Mouse (Mus musculus) limb, embryonic 12.5 days (tissue): ENCODE results near the gene Scamp5. TPM values are rescaled to one million over a fixed set of nuclear protein-coding genes. Genes with fewer than 3 reads are reported as not detected.
A peak's percentile ranks its signal among the peaks of the same experiment; 100 is the strongest.

Source experiments
- ATAC-seq: fragments of 200-750 bp; cut with Nextera tagmentation; 2 replicates; pipeline ENCODE4 v1.8.0; 2017; ENCODE audit warnings: low read depth, moderate TSS enrichment; ENCODE audit not compliant: insufficient number of reproducible peaks, insufficient read depth, low FRiP score, low TSS enrichment
- H3K27ac ChIP-seq: fragments of 300-500 bp; sonication (generic); 2 replicates; pipeline ENCODE4 v1.5.1; 2016; ENCODE audit warnings: mild to moderate bottlenecking, moderate library complexity
- H3K27me3 ChIP-seq: fragments of 300-500 bp; sonication (generic); 2 replicates; pipeline ENCODE4 v1.6.1; 2016; ENCODE audit warnings: mild to moderate bottlenecking, moderate library complexity
- H3K36me3 ChIP-seq: fragments of 300-500 bp; sonication (generic); 2 replicates; pipeline ENCODE4 v1.6.1; 2016; ENCODE audit warnings: mild to moderate bottlenecking, moderate library complexity
- H3K4me1 ChIP-seq: fragments of 300-500 bp; sonication (generic); replicated peaks from 2 replicates; pipeline ENCODE4 v1.6.1; 2016
- H3K4me2 ChIP-seq: fragments of 300-500 bp; sonication (generic); 2 replicates; pipeline ENCODE4 v1.6.1; 2016; ENCODE audit warnings: mild to moderate bottlenecking, moderate library complexity
- H3K4me3 ChIP-seq: fragments of 300-500 bp; sonication (generic); replicated peaks from 2 replicates; pipeline ENCODE4 v1.5.1; 2016; ENCODE audit warnings: mild to moderate bottlenecking
- H3K9ac ChIP-seq: fragments of 300-500 bp; sonication (generic); replicated peaks from 2 replicates; pipeline ENCODE4 v1.6.1; 2016; ENCODE audit warnings: mild to moderate bottlenecking, moderate library complexity
- H3K9me3 ChIP-seq: fragments of 300-500 bp; sonication (generic); 2 replicates; pipeline ENCODE4 v1.6.1; 2016; ENCODE audit warnings: mild to moderate bottlenecking, moderate library complexity
- WGBS: fragments of 180-500 bp; shearing (Covaris S2); methylation state at CpG from one replicate; pipeline ENCODE4 v1.1.7; 2016; 5-methylcytosine and 5-hydroxymethylcytosine counted together
- polyA plus RNA-seq: library from polyadenylated mRNA; unstranded; fragments of >200 nt; fragmentation: Nextera tagmentation; extraction: Ambion mirVana; gene quantifications from 2 replicates; pipeline ENCODE4 v1.2.1, GENCODE M21; 2016

Scamp5 gene
- polyA plus RNA-seq, 1 experiment from 2014 or later: 10.6 TPM

DNA sequence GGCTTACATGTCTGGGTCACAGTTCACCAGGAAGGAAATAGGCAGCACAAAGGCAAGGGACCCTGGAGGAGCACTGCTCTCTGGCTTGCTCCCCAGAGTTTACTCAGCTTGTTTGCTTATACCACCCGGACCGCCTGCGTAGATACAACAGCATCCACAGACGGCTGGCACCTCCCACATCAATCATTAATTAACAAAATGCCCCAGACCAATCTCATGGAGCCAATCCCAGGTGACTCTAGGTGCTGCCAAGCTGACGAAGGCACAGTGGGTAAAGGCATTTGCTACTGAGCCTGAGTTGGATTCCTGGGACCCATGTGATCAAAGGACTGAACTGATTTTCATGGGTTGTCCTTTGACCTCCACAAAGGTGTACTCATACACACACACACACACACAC is 29.4 kb upstream of the Scamp5 start:
- ATAC-seq: no peak
- Histone ChIP-seq H3K4me1 (peaks cover 7% of the 10 kb centered on the region), H3K9ac (no peak overlapping the region), H3K4me2 (no peak overlapping the region), H3K36me3 (no peaks in the 10 kb centered on the region), H3K27me3 (peaks cover 51% of the 10 kb centered on the region), H3K27ac (no peak overlapping the region), H3K9me3 (no peaks in the 10 kb centered on the region), H3K4me3 (no peak overlapping the region)
- WGBS: 80% methylated on average over 5 of the region's 5 CpGs

DNA sequence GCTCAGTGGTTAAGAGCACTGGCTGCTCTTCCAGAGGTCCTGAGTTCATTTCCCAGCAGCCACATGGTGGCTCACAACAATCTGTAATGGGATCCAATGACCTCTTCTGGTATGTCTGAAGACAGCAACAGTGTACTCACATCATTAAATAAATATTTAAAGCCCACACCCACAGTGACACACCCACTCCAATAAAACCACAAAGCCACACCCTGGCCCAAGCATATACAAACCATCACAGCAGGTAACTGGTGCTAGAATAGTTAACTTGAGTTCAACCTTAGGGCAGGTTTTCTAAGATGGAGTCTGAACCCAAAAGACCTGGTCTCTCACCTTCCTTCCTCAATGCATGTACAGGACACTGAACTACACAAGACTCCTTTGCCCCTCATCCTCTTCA is 27.1 kb upstream of the Scamp5 start:
- peaks cover 28% of the 10 kb centered on the region for H3K27me3 ChIP-seq
- H3K27ac ChIP-seq: no peak overlapping the region
- no peaks in the 10 kb centered on the region for H3K9me3 ChIP-seq
- no peak for ATAC-seq
- H3K4me1 ChIP-seq: no peaks in the 10 kb centered on the region
- no peak overlapping the region for H3K4me3 ChIP-seq
- no peaks in the 10 kb centered on the region for H3K36me3 ChIP-seq
- H3K4me2 ChIP-seq: no peak overlapping the region
- H3K9ac ChIP-seq: no peak overlapping the region

DNA sequence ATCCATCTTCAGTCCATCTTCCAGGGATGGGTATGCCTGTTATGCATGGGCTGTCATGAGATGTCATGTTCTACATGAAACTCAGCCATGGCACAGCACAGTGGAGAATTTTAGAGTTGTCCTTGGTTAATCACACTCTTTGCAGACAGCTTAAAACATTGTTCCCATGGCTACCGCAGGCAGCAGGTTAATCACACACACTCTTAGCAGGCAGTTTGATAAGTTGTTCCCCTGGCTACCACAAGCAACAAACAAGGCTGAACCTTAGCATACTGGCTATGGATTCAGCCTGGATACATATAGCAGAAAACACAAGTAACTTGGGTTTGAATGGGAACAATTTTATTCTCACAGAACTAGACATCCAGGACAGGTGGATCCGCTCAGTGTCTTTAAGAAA is 25.7 kb upstream of the Scamp5 start:
- 92% methylated on average over 2 of the region's 2 CpGs for whole genome bisulfite sequencing
- H3K9me3 ChIP-seq: no peaks in the 10 kb centered on the region
- no peak overlapping the region for H3K4me3 ChIP-seq
- no peak overlapping the region for H3K27ac ChIP-seq
- no peak overlapping the region for H3K4me2 ChIP-seq
- H3K4me1 ChIP-seq: no peaks in the 10 kb centered on the region
- no peak overlapping the region for H3K9ac ChIP-seq
- H3K27me3 ChIP-seq: peaks cover 14% of the 10 kb centered on the region
- no peaks in the 10 kb centered on the region for H3K36me3 ChIP-seq
- no peak for ATAC-seq

DNA sequence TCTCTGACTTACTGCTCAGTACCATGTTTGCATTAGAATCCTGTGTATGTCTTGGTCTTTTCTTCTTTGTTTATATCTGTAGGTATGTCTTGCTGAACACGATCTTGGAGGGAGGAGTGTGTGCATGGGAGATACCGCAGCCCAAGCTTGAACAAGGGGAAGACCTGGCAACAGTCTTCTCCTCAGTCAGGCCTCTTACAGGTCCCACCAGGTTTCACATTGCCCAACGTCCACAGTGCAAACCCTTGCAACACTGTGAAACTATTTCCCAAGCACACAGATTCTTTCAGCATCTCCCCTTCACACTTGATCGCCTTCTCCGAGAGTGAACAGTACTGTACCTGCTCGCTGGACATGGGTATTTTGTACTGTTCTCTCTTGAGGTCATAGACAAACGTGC is 19.9 kb upstream of the Scamp5 start:
- H3K4me3 ChIP-seq: no peak overlapping the region
- 0 out of 2 replicates have a peak, but pooled peaks cover 4% of the 10 kb centered on the region for H3K27me3 ChIP-seq
- whole genome bisulfite sequencing: 79% methylated on average over 7 of the region's 7 CpGs
- H3K9ac ChIP-seq: no peak overlapping the region
- H3K27ac ChIP-seq: no peak overlapping the region
- no peak overlapping the region for H3K4me2 ChIP-seq
- H3K4me1 ChIP-seq: 0 out of 2 replicates have a peak, but pooled peaks cover 3% of the 10 kb centered on the region
- H3K36me3 ChIP-seq: no peaks in the 10 kb centered on the region
- no peaks in the 10 kb centered on the region for H3K9me3 ChIP-seq
- no peak for ATAC-seq

DNA sequence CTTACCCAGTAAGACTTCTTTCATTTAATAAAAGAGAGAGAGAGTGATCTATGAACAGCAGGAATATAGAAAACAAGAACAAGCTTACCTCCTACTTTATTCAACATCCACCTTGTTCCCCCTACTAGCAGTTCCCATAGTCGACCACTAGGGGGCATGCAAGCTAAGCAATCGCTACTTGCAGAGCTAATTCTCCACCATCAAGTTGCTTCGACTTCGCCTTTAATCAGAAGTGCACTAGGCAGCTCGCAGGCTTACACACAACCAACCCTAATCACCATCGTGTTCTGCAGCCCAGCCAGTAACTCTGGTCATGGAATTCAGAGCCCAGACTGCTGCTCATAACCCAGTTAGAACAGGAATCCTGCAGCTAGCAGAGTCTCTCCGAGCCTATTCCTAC is 17.9 kb upstream of the Scamp5 start:
- H3K27ac ChIP-seq: no peak overlapping the region
- no peak overlapping the region for H3K4me2 ChIP-seq
- 0 out of 2 replicates have a peak, but pooled peaks cover 4% of the 10 kb centered on the region for H3K27me3 ChIP-seq
- no peak overlapping the region for H3K9ac ChIP-seq
- no peaks in the 10 kb centered on the region for H3K36me3 ChIP-seq
- no peaks in the 10 kb centered on the region for H3K9me3 ChIP-seq
- H3K4me1 ChIP-seq: 0 out of 2 replicates have a peak, but pooled peaks cover 3% of the 10 kb centered on the region
- no peak overlapping the region for H3K4me3 ChIP-seq
- WGBS: 15% methylated on average over 7 of the region's 7 CpGs
- no peak for ATAC-seq

DNA sequence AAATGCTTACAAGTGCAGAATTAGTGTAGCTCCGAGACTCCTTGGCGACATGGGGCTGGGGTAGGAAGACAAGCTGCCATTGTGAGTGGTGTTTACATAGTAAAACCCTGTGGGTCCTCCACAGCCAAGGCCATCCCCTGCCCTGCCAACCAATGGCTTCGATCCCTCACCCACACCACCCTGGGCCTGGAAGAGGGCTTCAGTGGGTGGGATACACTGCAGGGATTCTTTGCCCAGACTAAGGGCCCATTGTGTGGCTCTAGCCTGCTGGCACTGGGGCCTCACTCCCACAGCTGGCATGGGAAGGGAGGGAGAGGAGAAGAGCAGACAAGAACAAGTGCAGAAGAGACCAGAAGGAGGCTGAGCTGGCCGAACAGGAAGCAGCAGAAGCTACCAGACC is 1.1 kb upstream of the Scamp5 start:
- Histone ChIP-seq H3K9me3 (no peaks in the 10 kb centered on the region), H3K4me3 (no peak overlapping the region), H3K27ac (no peak overlapping the region), H3K36me3 (no peaks in the 10 kb centered on the region), H3K9ac (no peak overlapping the region), H3K27me3 (peaks cover 17% of the 10 kb centered on the region), H3K4me1 (peaks cover 9% of the 10 kb centered on the region), H3K4me2 (no peak overlapping the region)
- WGBS: 76% methylated on average over 4 of the region's 4 CpGs
- ATAC-seq: no peak

DNA sequence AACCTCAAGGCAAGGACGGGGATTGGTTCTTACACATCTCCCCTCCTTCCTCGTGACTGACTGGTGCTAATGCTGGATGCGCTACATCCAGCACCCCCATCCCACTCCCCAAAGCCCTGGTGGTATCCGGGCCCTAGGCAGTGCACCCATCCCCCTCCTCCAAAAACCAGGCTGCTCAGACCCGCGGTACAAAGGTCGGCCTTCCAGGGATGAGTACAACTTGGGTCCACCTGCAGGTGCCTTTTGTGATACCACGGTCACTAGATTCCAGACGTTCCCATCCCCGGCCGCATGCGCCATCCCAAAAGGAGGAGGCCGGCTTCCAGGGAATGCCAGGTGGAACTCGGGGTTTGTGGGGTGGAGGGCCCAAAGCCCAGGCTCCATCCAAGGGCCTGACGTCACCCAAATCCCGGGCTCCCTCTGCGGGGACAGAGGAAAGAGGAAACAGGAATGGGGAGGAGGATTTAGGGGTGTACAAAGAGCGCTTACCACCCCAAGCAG is 539 bp downstream of the Scamp5 start:
- Histone ChIP-seq H3K4me1 (peaks cover 9% of the 10 kb centered on the region), H3K27ac (no peak overlapping the region), H3K36me3 (no peaks in the 10 kb centered on the region), H3K9me3 (no peaks in the 10 kb centered on the region), H3K27me3 (peaks cover 17% of the 10 kb centered on the region), H3K4me2 (peak overlapping the region; percentile 89), H3K9ac (peak overlapping the region; percentile 72), H3K4me3 (peak overlapping the region; percentile 63)
- 3% methylated on average over 17 of the region's 18 CpGs for WGBS
- ATAC-seq: peak; percentile 28; the same call in 1 of the 2 replicates

DNA sequence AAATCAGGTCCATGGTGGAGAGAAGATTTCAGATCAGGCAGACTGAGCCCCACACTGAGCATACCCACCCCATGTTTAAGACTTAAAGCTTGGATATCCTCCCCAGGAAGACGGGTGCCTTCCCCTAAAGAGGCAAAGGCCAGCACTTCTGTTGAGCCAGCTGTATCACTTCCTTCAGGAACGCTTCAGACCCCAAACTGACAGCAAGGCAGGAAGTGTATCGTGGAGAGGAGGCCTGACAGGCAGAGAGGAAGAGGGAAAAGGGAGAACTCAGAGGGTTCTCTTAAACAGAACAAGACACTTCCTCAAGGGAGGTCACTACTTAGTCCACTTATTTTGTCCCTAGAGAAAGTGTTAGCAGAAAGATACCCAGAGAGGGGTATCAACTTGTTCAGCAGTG is 1.8 kb downstream of the Scamp5 start:
- no peak for ATAC-seq

DNA sequence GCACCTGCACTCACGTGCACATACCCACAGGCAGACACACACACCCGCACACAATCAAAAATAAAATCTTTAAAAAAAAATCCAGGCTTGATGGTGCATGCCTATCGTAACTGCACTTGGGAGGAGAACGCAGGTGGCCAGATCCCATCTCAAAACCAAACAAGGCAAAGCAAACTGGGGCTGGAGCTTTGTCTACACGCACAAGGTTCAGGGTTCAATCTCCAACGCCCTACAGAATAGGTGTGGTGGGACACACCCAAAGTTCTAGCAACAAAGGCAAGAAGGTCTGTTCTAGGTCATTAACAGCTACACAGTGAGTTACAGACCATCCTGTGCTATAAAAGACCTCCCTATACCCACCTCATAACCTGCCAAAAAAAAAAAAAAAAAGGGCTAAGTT is 5.0 kb downstream of the Scamp5 start:
- WGBS: 87% methylated on average over 6 of the region's 6 CpGs
- no peak for ATAC-seq
- no peak overlapping the region for H3K4me3 ChIP-seq

More for the DNA sequence above, 1.8 kb downstream of the Scamp5 start:
- Histone ChIP-seq H3K9me3 (no peaks in the 10 kb centered on the region), H3K27me3 (peaks cover 17% of the 10 kb centered on the region), H3K27ac (no peak overlapping the region), H3K4me1 (peaks cover 9% of the 10 kb centered on the region), H3K4me3 (no peak overlapping the region), H3K4me2 (0 out of 2 replicates have a peak overlapping the region, but pooled peaks have one; percentile 89), H3K36me3 (no peaks in the 10 kb centered on the region), H3K9ac (no peak overlapping the region)
- 65% methylated on average over 3 of the region's 3 CpGs for WGBS

DNA sequence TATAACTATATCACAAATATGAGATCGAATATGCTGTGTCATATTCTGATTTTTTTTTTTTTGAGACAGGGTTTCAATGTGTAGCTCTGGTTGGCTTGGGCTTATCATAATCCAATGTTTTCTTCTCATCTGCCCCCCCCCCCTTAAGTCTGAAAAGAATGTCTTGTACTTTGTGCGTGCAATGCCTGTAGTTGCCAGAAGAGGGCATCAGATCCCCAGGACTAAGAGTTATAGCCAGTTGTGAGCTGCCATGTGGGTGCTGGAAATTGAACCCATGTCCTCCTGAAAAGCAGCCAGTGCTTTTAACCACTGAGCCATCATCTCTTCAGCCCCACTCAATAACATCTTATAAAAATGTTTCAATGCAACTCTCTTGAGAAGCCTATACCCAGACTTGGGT is 8.2 kb downstream of the Scamp5 start:
- Histone ChIP-seq H3K27me3 (no peaks in the 10 kb centered on the region), H3K4me1 (no peaks in the 10 kb centered on the region), H3K36me3 (no peaks in the 10 kb centered on the region), H3K4me2 (no peak overlapping the region), H3K27ac (no peak overlapping the region), H3K9ac (no peak overlapping the region), H3K4me3 (no peak overlapping the region), H3K9me3 (no peaks in the 10 kb centered on the region)
- 92% methylated on average over 2 of the region's 2 CpGs for WGBS
- ATAC-seq: no peak

More for the DNA sequence above, 5.0 kb downstream of the Scamp5 start:
- no peak overlapping the region for H3K4me2 ChIP-seq
- no peak overlapping the region for H3K27ac ChIP-seq
- peaks cover 9% of the 10 kb centered on the region for H3K4me1 ChIP-seq
- no peaks in the 10 kb centered on the region for H3K36me3 ChIP-seq
- H3K27me3 ChIP-seq: peaks cover 17% of the 10 kb centered on the region
- no peak overlapping the region for H3K9ac ChIP-seq
- no peaks in the 10 kb centered on the region for H3K9me3 ChIP-seq

DNA sequence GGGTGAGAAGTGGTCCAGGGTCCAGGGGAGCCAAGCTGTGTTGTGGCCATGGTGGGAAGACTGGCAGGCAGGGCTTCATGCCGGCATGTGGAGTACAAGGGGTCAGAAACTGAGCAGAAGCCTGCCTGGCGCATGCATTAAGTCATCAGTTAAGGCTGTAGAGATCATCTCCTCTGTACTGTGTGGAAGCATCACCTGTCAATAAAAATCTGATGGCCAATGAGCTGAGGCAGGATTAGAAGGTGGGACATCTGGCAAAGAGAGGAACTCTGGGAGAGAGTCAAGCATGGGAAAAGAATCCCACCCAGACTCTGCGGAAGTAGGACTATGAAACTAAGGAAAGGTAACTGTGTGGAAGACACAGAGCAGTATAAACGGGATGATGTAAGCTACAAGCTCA is 14.3 kb downstream of the Scamp5 start:
- H3K4me1 ChIP-seq: no peaks in the 10 kb centered on the region
- no peaks in the 10 kb centered on the region for H3K9me3 ChIP-seq
- no peak for ATAC-seq
- no peaks in the 10 kb centered on the region for H3K27me3 ChIP-seq
- H3K36me3 ChIP-seq: no peaks in the 10 kb centered on the region
- WGBS: 81% methylated on average over 4 of the region's 4 CpGs
- H3K9ac ChIP-seq: no peak overlapping the region
- no peak overlapping the region for H3K27ac ChIP-seq
- no peak overlapping the region for H3K4me3 ChIP-seq
- H3K4me2 ChIP-seq: no peak overlapping the region
